Mouse (Mus musculus) liver, adult 2 months (tissue): ENCODE measurements around the gene Kif5a.

Experiments used
- CTCF ChIP-seq: fragments of 200-500 bp; IDR thresholded peaks from 2 replicates; pipeline ENCODE4 v1.5.1; 2011; ENCODE audit warnings: low read depth, low read length, control low read depth
- POLR2A ChIP-seq: fragments of 200-500 bp; IDR thresholded peaks from 2 replicates; pipeline ENCODE4 v1.6.1; 2011; ENCODE audit warnings: low read length, control low read depth; ENCODE audit not compliant: insufficient read depth; ENCODE audit errors: extremely low read depth

DNA sequence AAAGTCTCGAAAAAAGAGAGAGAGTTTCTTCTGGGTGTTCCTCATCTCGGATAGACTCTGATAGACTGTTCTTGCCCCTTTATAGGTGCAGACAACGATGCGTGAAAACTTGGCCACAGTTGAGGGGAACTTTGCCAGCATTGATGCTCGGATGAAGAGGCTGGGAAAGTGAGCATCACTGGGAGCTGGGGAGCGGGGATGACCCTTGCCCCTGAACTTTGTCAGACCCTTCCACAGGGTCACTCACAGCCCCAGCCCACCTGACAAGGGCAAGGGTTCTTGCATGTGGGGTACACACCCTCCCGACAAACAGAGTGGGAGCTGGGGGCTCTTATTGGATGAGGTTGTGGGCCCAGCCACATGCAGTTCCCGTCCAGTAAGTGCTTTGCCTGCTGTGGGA, 18.2 kb upstream of the Kif5a start:
- no peak for TF ChIP-seq POLR2A
- TF ChIP-seq CTCF = no peak
